Mouse (Mus musculus): Measurements from ENCODE around the gene Ehhadh. TPM values are rescaled to one million over a fixed set of nuclear protein-coding genes. Genes with fewer than 3 reads are reported as not detected.
A peak's percentile ranks its signal among the peaks of the same experiment; 100 is the strongest.

Gene Ehhadh
- 1.6 and 2.1 TPM in 2 replicates for polyA plus RNA-seq (2016; fragmentation: Nextera tagmentation; extraction: Ambion mirVana)

GRCm38 (mm10) chr16:21787516-21788353 is at the start of gene Ehhadh:
Gene Ehhadh (minus strand): TSS chr16:21787807.
- Histone ChIP-seq H3K27ac (no peak within 1 kb of the TSS), H3K36me3 (no peaks in the 10 kb centered on the region), H3K4me2 (replicated peaks) (peak within 1 kb of the TSS; percentile 69), H3K27me3 (no peaks in the 10 kb centered on the region), H3K9me3 (replicated peaks) (no peaks in the 10 kb centered on the region), H3K4me1 (peaks cover 9% of the 10 kb centered on the region), H3K9ac (peak within 1 kb of the TSS; percentile 73), H3K4me3 (peak within 1 kb of the TSS; percentile 48)
- ATAC-seq (ENCODE audit: low FRiP score) = peak; percentile 85
- WGBS = 10% methylated on average over 28 of the region's 28 CpGs

GRCm38 (mm10) chr16:21836311-21837072 is 48.9 kb upstream of the Ehhadh start:
- Histone ChIP-seq H3K27me3 (no peaks in the 10 kb centered on the region), H3K4me1 (no peaks in the 10 kb centered on the region), H3K4me3 (no peak overlapping the region), H3K9ac (no peak overlapping the region), H3K9me3 (replicated peaks) (no peaks in the 10 kb centered on the region), H3K4me2 (replicated peaks) (no peak overlapping the region), H3K36me3 (no peaks in the 10 kb centered on the region), H3K27ac (no peak overlapping the region)
- WGBS = 63% methylated on average over 7 of the region's 7 CpGs
- no peak for ATAC-seq (ENCODE audit: low FRiP score)

- H3K36me3 ChIP-seq = no peaks in the 10 kb centered on the region
- no peak for ATAC-seq (ENCODE audit: low FRiP score)
- H3K27ac ChIP-seq = no peak overlapping the region
- no peaks in the 10 kb centered on the region for H3K27me3 ChIP-seq
- H3K9ac ChIP-seq = no peak overlapping the region
- 57% methylated on average over 7 of the region's 7 CpGs for WGBS
- no peaks in the 10 kb centered on the region for H3K9me3 ChIP-seq (replicated peaks)
- H3K4me3 ChIP-seq = no peak overlapping the region
- H3K4me2 ChIP-seq (replicated peaks) = no peak overlapping the region
- H3K4me1 ChIP-seq = no peaks in the 10 kb centered on the region
These were observed 48.0 kb upstream of the Ehhadh start for GRCm38 (mm10) chr16:21835584-21835931.

- no peak for ATAC-seq (ENCODE audit: low FRiP score)
- H3K27me3 ChIP-seq = no peaks in the 10 kb centered on the region
- no peak overlapping the region for H3K4me2 ChIP-seq (replicated peaks)
- 88% methylated on average over 8 of the region's 8 CpGs for WGBS
- no peak overlapping the region for H3K27ac ChIP-seq
- no peaks in the 10 kb centered on the region for H3K9me3 ChIP-seq (replicated peaks)
- H3K9ac ChIP-seq = no peak overlapping the region
- H3K4me1 ChIP-seq = no peaks in the 10 kb centered on the region
- no peak overlapping the region for H3K4me3 ChIP-seq
- H3K36me3 ChIP-seq = no peaks in the 10 kb centered on the region
These were observed 47.4 kb upstream of the Ehhadh start for GRCm38 (mm10) chr16:21834866-21835583.

GRCm38 (mm10) chr16:21833970-21834369 is 46.4 kb upstream of the Ehhadh start:
- Histone ChIP-seq H3K36me3 (no peaks in the 10 kb centered on the region), H3K9me3 (replicated peaks) (no peaks in the 10 kb centered on the region), H3K4me3 (no peak overlapping the region), H3K4me2 (replicated peaks) (no peak overlapping the region), H3K9ac (no peak overlapping the region), H3K4me1 (no peaks in the 10 kb centered on the region), H3K27ac (no peak overlapping the region), H3K27me3 (no peaks in the 10 kb centered on the region)
- ATAC-seq (ENCODE audit: low FRiP score) = no peak
- 72% methylated on average over 10 of the region's 10 CpGs for WGBS

- Histone ChIP-seq H3K36me3 (no peaks in the 10 kb centered on the region), H3K27ac (no peak overlapping the region), H3K4me3 (no peak overlapping the region), H3K9me3 (replicated peaks) (no peaks in the 10 kb centered on the region), H3K4me1 (no peaks in the 10 kb centered on the region), H3K27me3 (no peaks in the 10 kb centered on the region), H3K4me2 (replicated peaks) (no peak overlapping the region), H3K9ac (no peak overlapping the region)
- WGBS = 68% methylated on average over 1 of the region's 1 CpGs
- ATAC-seq (ENCODE audit: low FRiP score) = no peak
These were observed 45.9 kb upstream of the Ehhadh start for GRCm38 (mm10) chr16:21833469-21833868.

- Histone ChIP-seq H3K27ac (no peak overlapping the region), H3K4me2 (replicated peaks) (no peak overlapping the region), H3K9ac (no peak overlapping the region), H3K4me3 (no peak overlapping the region), H3K9me3 (replicated peaks) (no peaks in the 10 kb centered on the region), H3K27me3 (no peaks in the 10 kb centered on the region), H3K4me1 (no peaks in the 10 kb centered on the region), H3K36me3 (no peaks in the 10 kb centered on the region)
- 86% methylated on average over 5 of the region's 5 CpGs for WGBS
- no peak for ATAC-seq (ENCODE audit: low FRiP score)
These were observed 44.2 kb upstream of the Ehhadh start for GRCm38 (mm10) chr16:21831764-21832163.

GRCm38 (mm10) chr16:21830784-21831183 is 43.2 kb upstream of the Ehhadh start:
- no peak for ATAC-seq (ENCODE audit: low FRiP score)
- Histone ChIP-seq H3K9me3 (replicated peaks) (no peaks in the 10 kb centered on the region), H3K27ac (no peak overlapping the region), H3K4me3 (no peak overlapping the region), H3K27me3 (no peaks in the 10 kb centered on the region), H3K4me2 (replicated peaks) (no peak overlapping the region), H3K9ac (no peak overlapping the region), H3K4me1 (no peaks in the 10 kb centered on the region), H3K36me3 (no peaks in the 10 kb centered on the region)
- WGBS = 51% methylated on average over 6 of the region's 6 CpGs

GRCm38 (mm10) chr16:21829711-21830110 is 42.1 kb upstream of the Ehhadh start:
- 42% methylated on average over 5 of the region's 5 CpGs for WGBS

GRCm38 (mm10) chr16:21827581-21827980 is 40.0 kb upstream of the Ehhadh start:
- WGBS = 73% methylated on average over 4 of the region's 4 CpGs
- ATAC-seq (ENCODE audit: low FRiP score) = no peak
- no peak overlapping the region for H3K27ac ChIP-seq

More at GRCm38 (mm10) chr16:21829711-21830110, 42.1 kb upstream of the Ehhadh start:
- Histone ChIP-seq H3K9me3 (replicated peaks) (no peaks in the 10 kb centered on the region), H3K27me3 (no peaks in the 10 kb centered on the region), H3K27ac (no peak overlapping the region), H3K4me3 (no peak overlapping the region), H3K36me3 (no peaks in the 10 kb centered on the region), H3K4me1 (no peaks in the 10 kb centered on the region), H3K9ac (no peak overlapping the region), H3K4me2 (replicated peaks) (no peak overlapping the region)
- no peak for ATAC-seq (ENCODE audit: low FRiP score)

GRCm38 (mm10) chr16:21827153-21827552 is 39.5 kb upstream of the Ehhadh start:
- H3K27ac ChIP-seq = no peak overlapping the region

More at GRCm38 (mm10) chr16:21827581-21827980, 40.0 kb upstream of the Ehhadh start:
- Histone ChIP-seq H3K4me3 (no peak overlapping the region), H3K4me1 (no peaks in the 10 kb centered on the region), H3K9me3 (replicated peaks) (no peaks in the 10 kb centered on the region), H3K4me2 (replicated peaks) (no peak overlapping the region), H3K36me3 (no peaks in the 10 kb centered on the region), H3K27me3 (no peaks in the 10 kb centered on the region), H3K9ac (no peak overlapping the region)

GRCm38 (mm10) chr16:21825612-21826031 is 38.0 kb upstream of the Ehhadh start:
- no peak overlapping the region for H3K27ac ChIP-seq
- WGBS = 73% methylated on average over 9 of the region's 9 CpGs
- no peaks in the 10 kb centered on the region for H3K36me3 ChIP-seq
- no peak overlapping the region for H3K4me3 ChIP-seq
- H3K9ac ChIP-seq = no peak overlapping the region
- no peaks in the 10 kb centered on the region for H3K27me3 ChIP-seq
- no peaks in the 10 kb centered on the region for H3K4me1 ChIP-seq
- ATAC-seq (ENCODE audit: low FRiP score) = no peak
- H3K9me3 ChIP-seq (replicated peaks) = no peaks in the 10 kb centered on the region
- no peak overlapping the region for H3K4me2 ChIP-seq (replicated peaks)

More at GRCm38 (mm10) chr16:21827153-21827552, 39.5 kb upstream of the Ehhadh start:
- no peaks in the 10 kb centered on the region for H3K4me1 ChIP-seq
- no peak overlapping the region for H3K4me3 ChIP-seq
- no peaks in the 10 kb centered on the region for H3K36me3 ChIP-seq
- no peak overlapping the region for H3K9ac ChIP-seq
- no peaks in the 10 kb centered on the region for H3K27me3 ChIP-seq
- no peak for ATAC-seq (ENCODE audit: low FRiP score)
- WGBS = 73% methylated on average over 4 of the region's 4 CpGs
- H3K4me2 ChIP-seq (replicated peaks) = no peak overlapping the region
- H3K9me3 ChIP-seq (replicated peaks) = no peaks in the 10 kb centered on the region

Measured in hindbrain, embryonic 12.5 days (tissue).